Mouse (Mus musculus) C2C12 (cell line): Measurements from ENCODE around the gene Adam23.

ENCODE experiments used
- CTCF ChIP-seq: IDR thresholded peaks from one replicate; pipeline ENCODE4 v1.5.1; 2011; ENCODE audit not compliant: control insufficient read depth, insufficient read depth, insufficient read length
- MAX ChIP-seq: IDR thresholded peaks from one replicate; pipeline ENCODE4 v1.6.1; 2011; ENCODE audit warnings: mild to moderate bottlenecking, control low read depth
- MYOG ChIP-seq: IDR thresholded peaks from one replicate; pipeline ENCODE4 v1.6.1; 2011; ENCODE audit not compliant: control insufficient read depth, insufficient read length; ENCODE audit errors: extremely low read depth
- USF1 ChIP-seq: IDR thresholded peaks from one replicate; pipeline ENCODE4 v1.6.1; 2011; ENCODE audit warnings: low read depth, mild to moderate bottlenecking, control low read depth, moderate library complexity

- no peak for TF ChIP-seq CTCF
- no peak for TF ChIP-seq USF1
- no peak for TF ChIP-seq MAX
- no peak for TF ChIP-seq MYOG
Observed at GRCm38 (mm10) chr1:63445656-63446046, at the start of gene Adam23.
